Mouse (Mus musculus) MEL (cell line): Measurements from ENCODE around the gene Arhgap19. TPM values are rescaled to one million over a fixed set of nuclear protein-coding genes. Genes with fewer than 3 reads are reported as not detected.
A peak's percentile ranks its signal among the peaks of the same experiment; 100 is the strongest.

Experiments
- DNase-seq: peaks from one replicate; pipeline ENCODE4 v3.0.0; 2011; ENCODE audit warnings: low read depth, low spot score
- H3K27ac ChIP-seq: 2 replicates; pipeline ENCODE4 v1.5.1; 2012; ENCODE audit warnings: low read depth, mild to moderate bottlenecking, control low read depth, low read length, moderate library complexity; ENCODE audit not compliant: control insufficient read depth
- H3K27me3 ChIP-seq, 2 experiments: fragments of 150-350 bp in 1 of 2; sonication (generic) in 1 of 2; 2 replicates each; pipeline ENCODE4 v1.6.1; 2012; ENCODE audit warnings: low read length in 2 of 2, mild to moderate bottlenecking in 2 of 2, improper control_type of control experiment in 1 of 2, moderate library complexity in 1 of 2; ENCODE audit not compliant: insufficient read depth in 2 of 2, control insufficient read depth in 1 of 2
- H3K36me3 ChIP-seq, 2 experiments: 2 replicates each; pipeline ENCODE4 v1.6.1; 2012 to 2014; ENCODE audit warnings: low read length in 2 of 2, improper control_type of control experiment in 1 of 2, inconsistent platforms in 1 of 2, mild to moderate bottlenecking in 1 of 2; ENCODE audit not compliant: insufficient read depth in 2 of 2, control insufficient read depth in 1 of 2
- H3K4me1 ChIP-seq, 2 experiments: fragments of 150-350 bp in 1 of 2; sonication (generic) in 1 of 2; 2 replicates each; pipeline ENCODE4 v1.6.1; 2012; ENCODE audit warnings: low read length in 2 of 2, improper control_type of control experiment in 1 of 2, mild to moderate bottlenecking in 1 of 2; ENCODE audit not compliant: insufficient read depth in 2 of 2, control insufficient read depth in 1 of 2
- H3K4me3 ChIP-seq, 2 experiments: fragments of 150-350 bp in 1 of 2; sonication (generic) in 1 of 2; 2 replicates each; pipeline ENCODE4 v1.5.1; 2012; ENCODE audit warnings: low read depth in 2 of 2, low read length in 2 of 2, mild to moderate bottlenecking in 2 of 2, moderate library complexity in 2 of 2, control low read depth in 1 of 2, improper control_type of control experiment in 1 of 2; ENCODE audit not compliant: control insufficient read depth in 1 of 2, insufficient read depth in 1 of 2
- H3K79me2 ChIP-seq: 2 replicates; pipeline ENCODE4 v1.6.1; 2012; ENCODE audit warnings: mild to moderate bottlenecking, low read length, moderate library complexity; ENCODE audit not compliant: control insufficient read depth, poor library complexity, insufficient read depth
- H3K9ac ChIP-seq: 2 replicates; pipeline ENCODE4 v1.6.1; 2012; ENCODE audit warnings: low read depth, mild to moderate bottlenecking, control low read depth, low read length, moderate library complexity; ENCODE audit not compliant: control insufficient read depth, poor library complexity, severe bottlenecking
- H3K9me3 ChIP-seq: fragments of 150-350 bp; sonication (generic); replicated peaks from 2 replicates; pipeline ENCODE4 v1.6.1; 2012; ENCODE audit warnings: mild to moderate bottlenecking, low read length, improper control_type of control experiment, moderate library complexity; ENCODE audit not compliant: insufficient read depth
- CTCF ChIP-seq, 3 experiments: IDR thresholded peaks in 2 of 3; conservative IDR thresholded peaks in 1 of 3; 2 replicates each; pipeline ENCODE4 v1.5.1; 2011 to 2012; ENCODE audit warnings: low read length in 3 of 3, low read depth in 2 of 3, mild to moderate bottlenecking in 2 of 3, improper control_type of control experiment in 1 of 3, inconsistent platforms in 1 of 3, mixed read lengths in 1 of 3, moderate library complexity in 1 of 3; ENCODE audit not compliant: control insufficient read depth in 1 of 3, insufficient read depth in 1 of 3, poor library complexity in 1 of 3, severe bottlenecking in 1 of 3
- E2F4 ChIP-seq: IDR thresholded peaks from 2 replicates; pipeline ENCODE4 v1.6.1; 2011; ENCODE audit warnings: low read depth, low read length, improper control_type of control experiment, borderline replicate concordance
- ELF1 ChIP-seq: IDR thresholded peaks from 2 replicates; pipeline ENCODE4 v1.6.1; 2014; ENCODE audit warnings: low read depth, mild to moderate bottlenecking, inconsistent platforms, low read length, improper control_type of control experiment, moderate library complexity
- EP300 ChIP-seq, 2 experiments: IDR thresholded peaks; 2 replicates each; pipeline ENCODE4 v1.6.1; 2011; ENCODE audit warnings: improper control_type of control experiment in 2 of 2, low read length in 2 of 2, low read depth in 1 of 2, mild to moderate bottlenecking in 1 of 2
- ETS1 ChIP-seq: IDR thresholded peaks from 2 replicates; pipeline ENCODE4 v1.6.1; 2012; ENCODE audit warnings: low read depth, mild to moderate bottlenecking, inconsistent platforms, low read length, improper control_type of control experiment, moderate library complexity
- HCFC1 ChIP-seq: IDR thresholded peaks from 2 replicates; pipeline ENCODE4 v1.6.1; 2012; ENCODE audit warnings: low read depth, mild to moderate bottlenecking, inconsistent platforms, low read length, improper control_type of control experiment, moderate library complexity
- KAT2A ChIP-seq: conservative IDR thresholded peaks from 2 replicates; pipeline ENCODE4 v1.6.1; 2012; ENCODE audit warnings: low read depth, low read length, improper control_type of control experiment, inconsistent platforms
- MAX ChIP-seq: IDR thresholded peaks from 2 replicates; pipeline ENCODE4 v1.6.1; 2011; ENCODE audit warnings: low read length, improper control_type of control experiment
- MAZ ChIP-seq: IDR thresholded peaks from 2 replicates; pipeline ENCODE4 v1.6.1; 2012; ENCODE audit warnings: low read depth, mild to moderate bottlenecking, inconsistent platforms, low read length, improper control_type of control experiment
- MEF2A ChIP-seq: IDR thresholded peaks from 2 replicates; pipeline ENCODE4 v1.6.1; 2014; ENCODE audit warnings: low read depth, mild to moderate bottlenecking, inconsistent platforms, low read length, improper control_type of control experiment; ENCODE audit not compliant: poor library complexity, insufficient replicate concordance, severe bottlenecking; ENCODE audit errors: extremely low read depth
- MXI1 ChIP-seq: IDR thresholded peaks from 2 replicates; pipeline ENCODE4 v1.6.1; 2011; ENCODE audit warnings: mild to moderate bottlenecking, low read depth, low read length, improper control_type of control experiment
- MYB ChIP-seq: IDR thresholded peaks from 2 replicates; pipeline ENCODE4 v1.6.1; 2011; ENCODE audit warnings: mild to moderate bottlenecking, low read depth, low read length, improper control_type of control experiment
- MYC ChIP-seq: IDR thresholded peaks from 2 replicates; pipeline ENCODE4 v1.6.1; 2011; ENCODE audit warnings: low read depth, mild to moderate bottlenecking, low read length, improper control_type of control experiment, moderate library complexity
- NELFE ChIP-seq: IDR thresholded peaks from 2 replicates; pipeline ENCODE4 v1.6.1; 2011; ENCODE audit warnings: low read depth, low read length, improper control_type of control experiment
- NRF1 ChIP-seq: IDR thresholded peaks from 2 replicates; pipeline ENCODE4 v1.6.1; 2014; ENCODE audit warnings: low read depth, mild to moderate bottlenecking, inconsistent platforms, low read length, improper control_type of control experiment, moderate library complexity; ENCODE audit not compliant: poor library complexity, insufficient read depth, severe bottlenecking
- POLR2A ChIP-seq, 2 experiments: IDR thresholded peaks; 2 replicates each; pipeline ENCODE4 v1.6.1; 2011 to 2012; ENCODE audit warnings: low read length in 2 of 2, mild to moderate bottlenecking in 2 of 2, control low read depth in 1 of 2, improper control_type of control experiment in 1 of 2, low read depth in 1 of 2, moderate library complexity in 1 of 2; ENCODE audit not compliant: control insufficient read depth in 1 of 2, insufficient read depth in 1 of 2, poor library complexity in 1 of 2
- POLR2AphosphoS2 ChIP-seq: IDR thresholded peaks from 2 replicates; pipeline ENCODE4 v1.6.1; 2011; ENCODE audit warnings: low read length, improper control_type of control experiment
- POLR2AphosphoS5 ChIP-seq: IDR thresholded peaks from 2 replicates; pipeline ENCODE4 v1.6.1; 2012; ENCODE audit warnings: low read depth, borderline replicate concordance, mild to moderate bottlenecking, inconsistent platforms, low read length, moderate library complexity, mixed read lengths
- RCOR1 ChIP-seq: IDR thresholded peaks from 2 replicates; pipeline ENCODE4 v1.6.1; 2012; ENCODE audit warnings: low read depth, mild to moderate bottlenecking, inconsistent platforms, low read length, improper control_type of control experiment
- SIN3A ChIP-seq: IDR thresholded peaks from 2 replicates; pipeline ENCODE4 v1.6.1; 2012; ENCODE audit warnings: low read length, improper control_type of control experiment, inconsistent platforms
- SMC3 ChIP-seq: IDR thresholded peaks from 2 replicates; pipeline ENCODE4 v1.6.1; 2011; ENCODE audit warnings: low read depth, low read length, improper control_type of control experiment
- TAL1 ChIP-seq: IDR thresholded peaks from 2 replicates; pipeline ENCODE4 v1.6.1; 2012; ENCODE audit warnings: mild to moderate bottlenecking, inconsistent platforms, low read length, moderate library complexity, mixed read lengths
- TBP ChIP-seq: IDR thresholded peaks from 2 replicates; pipeline ENCODE4 v1.8.0; 2011; ENCODE audit warnings: low read depth, low read length, improper control_type of control experiment
- TCF12 ChIP-seq: IDR thresholded peaks from 2 replicates; pipeline ENCODE4 v1.6.1; 2014; ENCODE audit warnings: low read depth, mild to moderate bottlenecking, inconsistent platforms, low read length, improper control_type of control experiment, moderate library complexity
- USF1 ChIP-seq: IDR thresholded peaks from 2 replicates; pipeline ENCODE4 v1.6.1; 2014; ENCODE audit warnings: low read depth, mild to moderate bottlenecking, inconsistent platforms, low read length, improper control_type of control experiment, moderate library complexity
- USF2 ChIP-seq, 2 experiments: IDR thresholded peaks; 2 replicates each; pipeline ENCODE4 v1.6.1; 2011 to 2012; ENCODE audit warnings: improper control_type of control experiment in 2 of 2, low read length in 2 of 2, borderline replicate concordance in 1 of 2, inconsistent platforms in 1 of 2, low read depth in 1 of 2, mild to moderate bottlenecking in 1 of 2; ENCODE audit not compliant: insufficient read depth in 1 of 2
- ZKSCAN1 ChIP-seq: IDR thresholded peaks from 2 replicates; pipeline ENCODE4 v1.6.1; 2012; ENCODE audit warnings: low read depth, mild to moderate bottlenecking, inconsistent platforms, low read length, improper control_type of control experiment, moderate library complexity
- ZMIZ1 ChIP-seq: IDR thresholded peaks from 2 replicates; pipeline ENCODE4 v1.6.1; 2012; ENCODE audit warnings: low read depth, mild to moderate bottlenecking, inconsistent platforms, low read length, improper control_type of control experiment, moderate library complexity
- ZNF384 ChIP-seq: IDR thresholded peaks from 2 replicates; pipeline ENCODE4 v1.6.1; 2012; ENCODE audit warnings: low read depth, mild to moderate bottlenecking, inconsistent platforms, low read length, improper control_type of control experiment
- polyA plus RNA-seq, 2 experiments: library from polyadenylated mRNA; stranded (reverse) in 1 of 2; unstranded in 1 of 2; fragments of >175 nt in 1 of 2; fragments of >200 nt in 1 of 2; gene quantifications; 2 replicates each; pipeline versions ENCODE4 v1.2.1 to v1.2.4; 2012; ENCODE audit warnings: low replicate concordance in 2 of 2, low read depth in 1 of 2; ENCODE audit not compliant: insufficient read length in 2 of 2, insufficient read depth in 1 of 2, missing spikeins in 1 of 2
- total RNA-seq: library from RNA; depleted of rRNA; stranded (reverse); fragments of 300-350 nt; gene quantifications from 2 replicates; pipeline ENCODE4 v1.2.3, GENCODE M21; 2012

Gene Arhgap19
- total and polyA plus RNA-seq, 3 experiments = 47.5 to 67.9 TPM; not detected in 1

DNA sequence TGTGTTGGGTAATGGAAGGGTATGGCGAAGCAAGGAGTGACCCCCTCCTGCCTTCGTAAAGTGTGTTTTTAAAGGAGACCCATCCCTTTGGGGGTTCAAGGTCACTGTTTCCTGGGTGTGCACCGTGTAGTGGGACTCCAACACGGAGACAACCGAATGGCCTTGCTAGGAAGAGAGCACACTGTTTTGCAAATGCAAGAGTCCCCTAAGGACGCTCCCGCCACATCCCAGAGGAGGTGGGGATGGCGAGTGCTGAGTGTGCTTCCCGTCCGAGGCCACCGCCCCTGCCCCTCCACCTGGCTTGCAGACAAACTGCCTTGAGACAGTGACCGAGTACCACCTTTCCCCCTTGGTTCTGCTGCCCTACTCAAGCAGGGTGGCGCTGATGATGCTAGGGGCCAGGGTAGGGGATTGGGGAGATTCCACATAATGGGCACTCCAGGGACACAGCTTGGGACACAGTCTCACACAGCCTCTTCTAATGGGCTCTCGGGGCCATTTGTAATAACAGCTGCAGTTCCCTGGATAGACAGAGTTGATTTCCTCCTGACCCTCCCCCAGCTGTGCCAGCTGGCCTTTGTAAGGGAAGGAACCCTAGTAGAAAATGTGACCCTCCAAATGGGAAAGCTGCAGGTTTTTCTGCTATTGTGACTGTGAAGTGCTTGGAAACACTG is 30.0 kb upstream of the Arhgap19 start:
- peak; percentile 64 for DNase-seq
- TF ChIP-seq KAT2A (no peak), MYC (no peak), HCFC1 (no peak), CTCF (IDR thresholded peaks at IDR 0.05 in 2 of 3, conservative IDR thresholded peaks at IDR 0.05 in 1 of 3; ENCODE audit: control insufficient read depth in 1 of 3, insufficient read depth in 1 of 3, low read depth in 2 of 3, low read length in 3 of 3, poor library complexity in 1 of 3, severe bottlenecking in 1 of 3) (no peak), TAL1 (no peak), E2F4 (no peak), ZKSCAN1 (no peak), TCF12 (0 out of 2 replicates have a peak, but pooled peaks have one; percentile 13), POLR2AphosphoS2 (peak; percentile 3; the same call in 1 of the 2 replicates), NELFE (peak; percentile 38; the same call in 1 of the 2 replicates)
- peak overlapping the region; percentile 94 for H3K27ac ChIP-seq
- peak overlapping the region; percentile 78 to 83 for H3K4me3 ChIP-seq
- H3K79me2 ChIP-seq = peaks cover 31% of the 10 kb centered on the region
- H3K9ac ChIP-seq = peak overlapping the region; percentile 95
- peaks cover 16 to 37% of the 10 kb centered on the region in 2 experiments for H3K4me1 ChIP-seq
- H3K36me3 ChIP-seq = peaks cover 0 to 33% of the 10 kb centered on the region in 2 experiments; a peak in 2 of 4 replicates
- no peaks in the 10 kb centered on the region for H3K27me3 ChIP-seq
- H3K9me3 ChIP-seq = no peaks in the 10 kb centered on the region

- Histone ChIP-seq H3K4me3 (peak overlapping the region; percentile 78 to 83), H3K27ac (peak overlapping the region; percentile 94), H3K27me3 (no peaks in the 10 kb centered on the region)
- TF ChIP-seq SMC3 (no peak; the same call in 1 of the 2 replicates), POLR2A (IDR thresholded peaks at IDR 0.05; ENCODE audit: control insufficient read depth in 1 of 2, insufficient read depth in 1 of 2, low read depth in 1 of 2, low read length in 2 of 2, poor library complexity in 1 of 2) (peak in 1 of 2 experiments; percentile 58; a peak in 3 of 4 replicates), HCFC1 (peak; percentile 64), USF1 (peak; percentile 92), RCOR1 (no peak), ETS1 (0 out of 2 replicates have a peak, but pooled peaks have one; percentile 39), MYB (no peak), NRF1 (peak; percentile 42; the same call in 1 of the 2 replicates), MAX (peak; percentile 98), MAZ (peak; percentile 54; the same call in 1 of the 2 replicates), POLR2AphosphoS5 (no peak), TBP (peak; percentile 63), MXI1 (peak; percentile 99), EP300 (IDR thresholded peaks at IDR 0.05; ENCODE audit: low read depth in 1 of 2, low read length in 2 of 2) (peak in 1 of 2 experiments; percentile 15; a peak in 1 of 4 replicates), MEF2A (no peak), USF2 (IDR thresholded peaks at IDR 0.05; ENCODE audit: borderline replicate concordance in 1 of 2, insufficient read depth in 1 of 2, low read depth in 1 of 2, low read length in 2 of 2) (peak in 1 of 2 experiments; percentile 52; a peak in 1 of 4 replicates), MYC (peak; percentile 99), ELF1 (no peak), SIN3A (peak; percentile 87), ZMIZ1 (no peak), POLR2AphosphoS2 (peak; percentile 15; the same call in 1 of the 2 replicates), ZNF384 (peak; percentile 99)
These were observed 29.3 kb upstream of the Arhgap19 start for GRCm38 (mm10) chr19:41831101-41831570.

More at GRCm38 (mm10) chr19:41831101-41831570, 29.3 kb upstream of the Arhgap19 start:
- no peak for DNase-seq
- Histone ChIP-seq H3K9ac (peak overlapping the region; percentile 95), H3K79me2 (peaks cover 31% of the 10 kb centered on the region), H3K36me3 (peaks cover 0 to 32% of the 10 kb centered on the region in 2 experiments; a peak in 2 of 4 replicates), H3K9me3 (no peaks in the 10 kb centered on the region), H3K4me1 (peaks cover 15 to 30% of the 10 kb centered on the region in 2 experiments)
